Mouse (Mus musculus): Measurements from ENCODE around the gene Igfbp4. TPM values are rescaled to one million over a fixed set of nuclear protein-coding genes. Genes with fewer than 3 reads are reported as not detected.

Igfbp4 gene
- polyA plus RNA-seq (2014; fragmentation: Illumina TruSeq; extraction: RNeasy Lipid Tissue Mini Kit (QIAGEN cat#74804); ENCODE audit: low read depth, low replicate concordance): 3.0 TPM

GRCm38 (mm10) chr11:99041051-99041729 lies at the start of gene Igfbp4:
TSS of gene Igfbp4 (plus strand) at chr11:99041244.

GRCm38 (mm10) chr11:99023500-99024467 lies 17.3 kb upstream of the Igfbp4 start, which contains the start of gene Top2a:
TSS of gene Top2a (minus strand) at chr11:99024189.

DNA sequence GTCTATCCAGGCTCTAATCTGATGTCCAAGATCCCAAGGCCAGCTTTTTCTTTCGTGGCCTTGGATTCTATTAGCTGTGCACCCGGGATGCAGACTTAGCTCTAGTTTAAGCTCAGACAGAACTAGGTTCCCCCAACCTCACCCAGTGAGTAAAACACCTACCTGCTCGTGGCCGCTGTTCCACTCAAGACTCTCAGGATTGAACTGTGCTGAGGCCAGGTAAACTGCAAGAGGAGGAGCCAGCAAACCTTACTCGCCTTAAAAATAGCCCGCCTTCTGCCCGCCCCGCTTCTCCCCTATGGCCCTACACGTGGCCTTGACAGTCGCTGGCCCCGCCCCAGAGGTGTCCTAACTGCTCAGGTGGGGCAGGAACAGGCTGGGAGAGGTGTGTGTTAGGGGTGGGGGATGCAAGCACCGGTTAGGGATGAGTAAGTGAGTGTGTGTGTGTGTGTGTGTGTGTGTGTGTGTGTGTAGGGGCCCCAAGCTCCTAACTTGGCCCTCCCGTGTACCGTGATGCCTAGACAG lies 48.1 kb downstream of the Igfbp4 start, which contains the start of gene Tns4:
Gene Tns4, minus strand, starts transcription at position 230 of the 525 bp plus-strand sequence.

Other genes starting within 250 kb of the Igfbp4 start
- gene Msl1, start 245.7 kb upstream of the Igfbp4 start, polyA plus RNA-seq (2014; fragmentation: Illumina TruSeq; extraction: RNeasy Lipid Tissue Mini Kit (QIAGEN cat#74804); ENCODE audit: low read depth, low replicate concordance): 270 TPM
- gene Casc3, start 236.3 kb upstream of the Igfbp4 start, polyA plus RNA-seq (2014; fragmentation: Illumina TruSeq; extraction: RNeasy Lipid Tissue Mini Kit (QIAGEN cat#74804); ENCODE audit: low read depth, low replicate concordance): 18.6 TPM
- 0.34 TPM for gene Rapgefl1, start 204.5 kb upstream of the Igfbp4 start, polyA plus RNA-seq (2014; fragmentation: Illumina TruSeq; extraction: RNeasy Lipid Tissue Mini Kit (QIAGEN cat#74804); ENCODE audit: low read depth, low replicate concordance)
- gene Wipf2, start 177.6 kb upstream of the Igfbp4 start, polyA plus RNA-seq (2014; fragmentation: Illumina TruSeq; extraction: RNeasy Lipid Tissue Mini Kit (QIAGEN cat#74804); ENCODE audit: low read depth, low replicate concordance): 3.8 TPM
- gene Cdc6, start 133.4 kb upstream of the Igfbp4 start, polyA plus RNA-seq (2014; fragmentation: Illumina TruSeq; extraction: RNeasy Lipid Tissue Mini Kit (QIAGEN cat#74804); ENCODE audit: low read depth, low replicate concordance): 3.9 TPM
- gene Rara, start 113.4 kb upstream of the Igfbp4 start, polyA plus RNA-seq (2014; fragmentation: Illumina TruSeq; extraction: RNeasy Lipid Tissue Mini Kit (QIAGEN cat#74804); ENCODE audit: low read depth, low replicate concordance): 1.3 TPM
- gene Gjd3, start 58.2 kb upstream of the Igfbp4 start, polyA plus RNA-seq (2014; fragmentation: Illumina TruSeq; extraction: RNeasy Lipid Tissue Mini Kit (QIAGEN cat#74804); ENCODE audit: low read depth, low replicate concordance): not detected
- 171 TPM for gene Top2a, start 17.1 kb upstream of the Igfbp4 start, polyA plus RNA-seq (2014; fragmentation: Illumina TruSeq; extraction: RNeasy Lipid Tissue Mini Kit (QIAGEN cat#74804); ENCODE audit: low read depth, low replicate concordance)
- 0.04 TPM for gene Tns4, start 48.1 kb downstream of the Igfbp4 start, polyA plus RNA-seq (2014; fragmentation: Illumina TruSeq; extraction: RNeasy Lipid Tissue Mini Kit (QIAGEN cat#74804); ENCODE audit: low read depth, low replicate concordance)
- 0.83 TPM for gene Ccr7, start 113.8 kb downstream of the Igfbp4 start, polyA plus RNA-seq (2014; fragmentation: Illumina TruSeq; extraction: RNeasy Lipid Tissue Mini Kit (QIAGEN cat#74804); ENCODE audit: low read depth, low replicate concordance)
- 147 TPM for gene Smarce1, start 189.8 kb downstream of the Igfbp4 start, polyA plus RNA-seq (2014; fragmentation: Illumina TruSeq; extraction: RNeasy Lipid Tissue Mini Kit (QIAGEN cat#74804); ENCODE audit: low read depth, low replicate concordance)
- gene Krt222, start 202.8 kb downstream of the Igfbp4 start, polyA plus RNA-seq (2014; fragmentation: Illumina TruSeq; extraction: RNeasy Lipid Tissue Mini Kit (QIAGEN cat#74804); ENCODE audit: low read depth, low replicate concordance): 0.32 TPM
- gene Krt24, start 244.0 kb downstream of the Igfbp4 start, polyA plus RNA-seq (2014; fragmentation: Illumina TruSeq; extraction: RNeasy Lipid Tissue Mini Kit (QIAGEN cat#74804); ENCODE audit: low read depth, low replicate concordance): not detected

Data from testis, adult 10 weeks (tissue).